Mouse (Mus musculus): ENCODE results near the gene Phf21a.

Phf21a gene

DNA sequence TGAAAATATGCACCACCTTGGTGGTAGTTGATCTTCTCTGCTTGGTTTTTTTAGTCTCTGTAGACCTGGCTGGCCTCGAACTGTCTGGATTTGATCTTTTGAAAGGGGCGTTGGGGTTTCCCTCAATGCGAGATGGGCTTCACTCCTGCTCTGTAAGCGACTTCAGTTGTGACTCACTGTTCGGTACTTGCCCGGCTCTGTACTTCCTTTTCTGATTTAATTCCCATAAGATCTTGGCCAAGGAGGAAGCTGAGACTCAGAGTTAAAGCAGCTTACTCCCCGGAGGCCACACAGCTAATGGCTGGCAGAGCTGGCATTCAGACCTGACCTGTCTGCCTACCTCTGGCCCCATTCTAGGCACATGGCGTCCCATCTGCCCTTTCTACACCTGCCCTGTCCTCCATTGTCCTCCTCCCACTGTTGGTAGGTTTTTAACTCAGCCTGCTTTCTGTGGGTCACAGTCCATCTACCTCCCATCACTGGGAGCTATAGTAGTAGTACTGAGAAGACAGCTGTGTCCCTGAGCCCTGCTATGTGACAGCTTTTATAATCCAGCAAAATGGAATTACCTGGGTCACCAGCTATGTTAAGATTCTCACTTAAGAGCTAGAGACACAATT, 27.5 kb upstream of the Phf21a start:
- no peak for TF ChIP-seq GATA4 (IDR thresholded peaks at IDR 0.05; ENCODE audit: insufficient replicate concordance, low read length)

DNA sequence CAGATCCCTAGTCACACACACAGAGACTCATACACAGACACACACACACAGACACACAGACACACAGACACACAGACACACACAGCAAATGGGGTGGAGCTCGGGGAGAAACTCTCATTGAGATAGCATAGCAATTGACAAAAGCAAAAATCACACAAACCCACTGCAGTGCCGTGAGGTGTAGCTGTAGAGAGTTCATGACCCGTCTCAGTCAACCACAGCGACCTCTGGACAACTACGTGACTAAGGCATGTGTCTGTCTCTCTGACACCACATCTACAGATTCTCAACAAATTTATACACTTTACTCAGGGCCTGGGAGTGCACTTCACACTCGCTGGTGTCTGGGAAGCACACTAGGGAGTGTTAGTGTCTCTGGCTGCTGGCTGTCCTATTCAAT, 27.0 kb upstream of the Phf21a start:
- TF ChIP-seq GATA4 (IDR thresholded peaks at IDR 0.05; ENCODE audit: insufficient replicate concordance, low read length), result no peak

DNA sequence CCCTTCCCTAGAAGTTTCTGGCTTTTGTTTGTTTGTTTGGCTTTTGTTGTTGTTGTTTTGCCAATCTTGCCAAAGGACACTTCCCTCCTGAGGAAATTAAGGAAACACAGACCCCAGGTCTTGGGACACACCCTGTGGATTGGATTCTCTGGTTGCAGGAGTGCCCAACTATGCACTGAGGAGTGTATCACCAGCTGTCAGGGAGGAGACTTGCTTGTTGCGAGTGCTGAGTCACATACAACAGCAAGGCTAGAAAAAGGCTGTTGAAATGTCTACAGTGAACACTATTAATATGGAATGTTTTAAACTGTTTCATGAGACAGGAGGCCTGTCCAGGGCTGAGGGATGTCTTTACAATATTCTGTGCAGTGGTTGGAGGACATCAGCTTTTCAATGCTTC, 26.0 kb upstream of the Phf21a start:
- TF ChIP-seq GATA4 (IDR thresholded peaks at IDR 0.05; ENCODE audit: insufficient replicate concordance, low read length), result no peak

DNA sequence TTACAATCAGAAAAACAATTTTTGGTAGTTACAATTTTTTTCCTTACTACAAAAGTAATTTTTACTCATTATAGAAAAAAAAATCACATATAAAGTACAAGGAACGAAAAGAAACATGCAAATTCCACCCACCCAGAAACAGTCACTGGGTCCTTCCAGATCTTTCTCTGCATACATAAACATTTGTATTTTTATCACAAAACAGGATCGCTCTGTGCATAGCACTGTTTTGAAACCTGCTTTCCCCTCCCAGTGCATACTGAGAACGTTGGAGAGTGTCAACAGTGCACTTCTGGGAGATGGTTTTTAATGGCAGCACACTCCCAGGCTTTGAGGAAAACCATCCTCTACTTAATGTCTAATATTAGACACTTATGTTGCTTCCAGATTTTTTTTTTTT, 25.3 kb upstream of the Phf21a start:
- TF ChIP-seq GATA4 (IDR thresholded peaks at IDR 0.05; ENCODE audit: insufficient replicate concordance, low read length), result no peak

DNA sequence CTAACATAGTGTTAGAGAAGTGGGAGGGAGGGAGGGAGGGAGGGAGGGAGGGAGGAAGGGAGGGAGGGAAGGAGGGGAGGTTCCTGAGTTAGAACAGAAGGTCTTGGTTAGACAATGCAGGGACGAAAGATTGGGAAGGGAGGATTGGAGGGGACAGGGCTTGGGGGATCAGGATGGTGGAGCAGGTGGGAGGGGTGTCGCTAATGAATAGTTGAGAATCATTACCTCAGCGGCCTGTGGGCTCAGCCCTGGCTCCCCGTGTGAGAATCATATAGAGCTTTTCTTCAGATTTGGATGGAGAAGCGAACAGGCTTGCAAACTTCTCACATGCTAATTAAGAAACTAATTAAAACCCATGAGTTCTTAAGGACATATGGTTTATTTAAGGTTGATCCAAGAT, 23.3 kb upstream of the Phf21a start:
- TF ChIP-seq GATA4 (IDR thresholded peaks at IDR 0.05; ENCODE audit: insufficient replicate concordance, low read length), result no peak

DNA sequence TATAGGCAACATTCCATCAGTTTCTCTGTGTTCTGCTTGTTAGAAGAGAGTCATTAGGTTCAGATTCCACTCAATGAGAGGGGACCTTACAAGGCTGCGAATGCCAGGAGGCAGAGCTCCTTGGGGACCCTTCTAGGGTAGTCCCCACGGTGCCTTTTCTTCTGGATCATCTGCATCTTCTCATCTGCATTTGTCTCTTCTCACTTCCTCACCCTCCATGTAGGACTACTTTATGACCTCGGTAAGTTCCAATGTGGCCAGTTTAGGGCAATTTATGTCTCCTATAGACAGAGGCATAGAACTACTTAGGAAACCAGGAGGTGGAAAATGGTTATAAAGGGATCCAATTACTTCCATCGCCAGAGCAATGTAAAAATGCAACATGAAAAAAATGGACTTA, 21.8 kb upstream of the Phf21a start:
- no peak for TF ChIP-seq GATA4 (IDR thresholded peaks at IDR 0.05; ENCODE audit: insufficient replicate concordance, low read length)

DNA sequence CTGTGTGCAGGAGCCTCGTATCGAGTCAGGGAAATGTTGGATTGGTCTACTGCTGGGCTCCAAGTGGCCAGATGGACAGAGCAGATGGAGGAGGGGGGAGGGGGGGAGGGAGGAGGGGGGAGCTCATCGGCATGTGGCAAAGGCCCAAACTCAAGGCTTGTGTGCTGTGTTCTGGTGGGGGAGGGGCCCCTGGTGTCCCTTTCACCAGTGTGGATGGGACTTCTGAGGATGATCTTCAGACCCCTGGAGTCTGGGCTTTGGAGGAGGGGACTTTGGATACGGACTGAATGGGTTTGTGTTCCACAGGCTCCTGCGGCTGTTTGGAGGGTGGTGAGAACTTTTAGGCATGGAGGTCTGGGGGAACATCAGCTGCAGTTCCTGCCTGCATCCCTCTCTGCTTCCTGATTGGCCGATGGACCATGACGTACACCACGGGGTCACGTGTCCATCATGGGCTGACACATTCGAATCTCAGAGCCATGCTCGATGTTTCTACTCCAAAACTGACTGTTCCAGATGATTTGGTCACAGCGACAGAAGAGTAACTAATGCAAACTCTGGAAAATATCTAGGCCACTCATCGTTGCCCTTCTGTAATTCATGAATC, 16.7 kb upstream of the Phf21a start:
- no peak for TF ChIP-seq GATA4 (IDR thresholded peaks at IDR 0.05; ENCODE audit: insufficient replicate concordance, low read length)

DNA sequence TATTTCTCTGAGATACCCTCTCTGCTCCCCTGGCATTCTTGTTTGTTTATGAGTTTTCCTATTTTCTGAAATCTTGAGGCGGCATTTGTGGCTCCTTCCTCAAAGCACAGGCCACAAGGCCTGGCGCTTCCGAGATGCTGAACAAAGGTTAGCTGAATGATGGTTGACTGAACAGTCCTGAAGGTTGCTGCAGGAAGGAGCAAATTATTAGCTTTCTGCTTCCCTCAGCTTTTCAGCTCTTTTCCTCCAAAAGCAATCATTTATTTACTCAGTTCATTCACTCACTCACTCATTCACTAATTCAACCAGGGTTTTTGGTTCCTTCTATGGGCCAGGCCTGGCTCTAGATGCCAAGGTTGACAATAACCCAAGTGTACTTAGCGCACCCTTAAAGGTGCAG, 10.7 kb upstream of the Phf21a start:
- TF ChIP-seq GATA4 (IDR thresholded peaks at IDR 0.05; ENCODE audit: insufficient replicate concordance, low read length), result no peak

DNA sequence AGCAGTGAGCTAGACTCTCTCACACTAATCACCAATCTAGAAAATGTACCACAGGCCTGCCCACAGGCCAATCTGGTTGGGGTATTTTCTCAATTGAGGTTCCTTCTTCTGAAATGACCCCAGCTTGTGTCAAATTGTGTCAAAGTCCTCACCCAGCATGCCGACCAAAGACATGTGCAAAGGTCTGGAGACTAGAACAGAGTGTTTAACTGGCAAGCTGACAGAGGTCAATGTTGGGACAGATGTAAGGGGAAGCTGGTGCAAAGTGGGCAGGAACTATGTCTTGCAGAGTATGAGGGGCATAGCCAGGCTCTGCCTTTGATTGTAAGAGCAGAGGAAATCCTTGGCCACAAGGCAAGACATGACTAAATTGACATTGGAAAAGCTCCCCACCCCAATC, 7.2 kb upstream of the Phf21a start:
- no peak for TF ChIP-seq GATA4 (IDR thresholded peaks at IDR 0.05; ENCODE audit: insufficient replicate concordance, low read length)

DNA sequence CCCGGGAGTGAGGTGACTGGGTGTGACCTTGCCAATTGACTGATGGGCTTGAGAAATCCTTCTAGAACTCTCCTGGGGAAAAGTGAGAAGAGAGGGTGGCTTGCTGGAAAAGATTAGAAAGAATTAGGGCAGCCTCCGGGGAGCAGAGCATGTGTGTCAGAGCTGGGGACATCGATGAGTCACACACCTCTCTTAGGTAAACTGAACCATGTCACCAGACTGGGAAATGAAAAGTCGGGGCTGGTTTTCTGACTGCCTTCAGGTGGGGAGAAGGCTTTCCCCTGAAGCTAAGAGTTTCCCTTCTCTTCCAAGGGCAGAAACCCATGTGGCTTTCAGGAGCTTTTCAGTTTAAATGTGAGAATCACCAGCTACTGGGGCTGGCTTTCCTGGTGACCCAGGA, 5.9 kb upstream of the Phf21a start:
- no peak for TF ChIP-seq GATA4 (IDR thresholded peaks at IDR 0.05; ENCODE audit: insufficient replicate concordance, low read length)

DNA sequence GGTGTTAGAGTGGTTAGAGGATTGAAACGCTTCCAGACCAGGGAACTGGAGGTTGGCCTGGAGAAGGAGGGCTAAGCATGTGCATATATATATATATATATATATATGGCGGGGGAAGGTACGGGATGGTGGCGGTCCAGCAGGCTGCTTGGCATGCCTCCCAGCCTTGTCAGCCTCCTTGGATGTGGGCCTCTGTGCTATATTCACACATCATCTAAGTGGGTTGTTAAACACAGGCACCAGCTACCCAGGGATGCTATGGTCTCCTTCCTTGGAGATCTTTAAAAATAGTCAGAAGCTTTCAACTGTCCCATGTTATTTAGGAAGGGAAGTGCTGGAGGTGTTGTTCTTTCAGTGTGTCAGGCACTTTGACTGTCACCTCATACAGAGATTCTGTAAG, 3.1 kb upstream of the Phf21a start:
- TF ChIP-seq GATA4 (IDR thresholded peaks at IDR 0.05; ENCODE audit: insufficient replicate concordance, low read length), result no peak

DNA sequence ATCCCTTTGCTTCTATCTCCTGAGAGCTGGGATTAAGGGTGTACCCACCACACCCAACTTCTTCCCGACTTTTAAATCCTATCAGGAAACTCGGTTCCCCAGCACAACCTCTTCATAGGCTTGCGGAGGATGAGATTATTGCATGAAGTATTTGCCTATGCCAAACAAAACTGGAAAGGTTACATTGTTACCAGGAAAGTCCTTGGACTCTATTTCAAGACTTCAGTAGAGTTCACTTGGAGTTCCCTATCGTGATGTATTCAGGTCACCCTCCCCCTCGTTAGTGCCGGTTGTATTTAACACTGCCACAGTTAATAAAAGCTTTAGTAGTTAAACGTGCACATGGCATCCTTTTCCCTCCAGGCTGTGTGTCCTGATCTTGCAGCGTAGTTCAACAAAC, 1.2 kb downstream of the Phf21a start:
- no peak for TF ChIP-seq GATA4 (IDR thresholded peaks at IDR 0.05; ENCODE audit: insufficient replicate concordance, low read length)

DNA sequence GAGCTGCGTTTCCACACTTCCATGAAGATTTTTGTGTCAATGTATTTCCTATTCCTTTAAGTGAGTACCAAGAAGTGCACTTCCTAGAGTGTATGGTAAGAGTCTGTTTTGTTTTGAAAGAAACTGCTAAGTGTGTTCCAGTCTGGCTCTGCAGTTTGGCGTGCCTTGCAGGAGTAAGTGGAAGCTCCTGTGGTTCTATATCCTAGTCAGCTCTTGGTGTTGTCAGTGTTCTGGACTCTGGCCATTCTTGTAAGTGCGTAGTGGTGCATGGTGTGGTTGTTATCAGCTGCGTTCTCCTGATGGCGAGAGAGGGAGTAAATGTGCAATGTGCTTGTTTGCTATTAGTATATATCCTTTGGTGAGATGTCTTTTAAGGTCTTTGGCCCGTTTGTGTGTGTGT, 7.9 kb downstream of the Phf21a start:
- no peak for TF ChIP-seq GATA4 (IDR thresholded peaks at IDR 0.05; ENCODE audit: insufficient replicate concordance, low read length)

DNA sequence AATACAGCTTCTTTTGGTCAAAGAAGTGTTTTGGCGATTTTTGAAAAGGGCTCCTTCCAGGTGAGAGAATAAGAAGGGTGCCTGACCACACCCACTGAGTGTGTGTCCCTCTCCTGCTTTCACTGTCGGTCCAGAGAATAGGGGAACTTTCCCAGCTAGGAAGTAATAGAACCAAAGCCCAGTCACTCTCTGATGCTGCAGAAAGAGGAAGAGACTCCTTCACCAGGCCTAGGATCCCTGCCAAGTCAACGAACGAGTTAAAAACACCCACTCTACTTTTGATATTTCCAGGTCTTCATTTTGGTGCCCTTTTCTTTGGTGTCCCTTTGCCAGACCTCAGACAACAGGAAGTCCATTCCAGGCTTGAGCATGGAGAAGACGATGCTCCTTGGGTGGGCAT, 31.6 kb downstream of the Phf21a start:
- TF ChIP-seq GATA4 (IDR thresholded peaks at IDR 0.05; ENCODE audit: insufficient replicate concordance, low read length), result no peak

DNA sequence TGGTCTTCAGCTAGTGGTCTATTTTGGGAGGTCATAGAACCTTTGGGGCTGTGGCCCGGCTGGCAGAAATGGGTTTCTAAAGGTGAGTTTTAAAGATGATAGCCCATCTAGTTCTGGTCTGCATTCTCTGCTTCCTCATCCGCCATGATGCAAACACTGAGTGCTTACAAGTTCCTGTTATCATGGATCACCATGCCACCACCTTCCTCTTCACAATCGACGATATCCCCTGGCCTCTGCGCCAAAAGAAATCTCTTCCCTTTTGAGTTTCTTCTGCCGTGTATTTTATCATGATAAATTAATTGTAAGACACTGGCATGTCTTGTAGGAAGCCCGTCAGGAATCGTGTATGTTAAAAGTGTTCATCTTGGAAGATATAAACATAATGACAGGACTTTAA, 32.4 kb downstream of the Phf21a start:
- no peak for TF ChIP-seq GATA4 (IDR thresholded peaks at IDR 0.05; ENCODE audit: insufficient replicate concordance, low read length)

DNA sequence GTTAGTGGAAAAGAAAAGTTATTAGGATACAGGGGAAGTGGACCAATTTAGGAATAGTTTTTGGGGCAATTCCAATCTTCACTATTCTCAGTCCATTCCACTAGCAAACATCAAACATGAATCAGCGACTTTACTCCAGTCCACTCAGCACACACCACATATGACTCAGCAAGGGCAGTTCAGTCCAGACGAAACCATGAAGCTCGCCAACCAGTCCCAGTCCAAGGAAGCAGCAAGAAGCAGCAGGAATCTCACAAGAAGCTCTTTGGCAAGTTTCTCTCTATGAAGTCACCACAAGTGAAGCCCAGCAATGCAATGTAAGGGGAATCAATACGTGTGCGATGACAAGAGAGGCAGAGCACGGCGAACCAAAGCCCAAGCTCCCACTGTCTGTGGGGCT, 37.2 kb downstream of the Phf21a start:
- no peak for TF ChIP-seq GATA4 (IDR thresholded peaks at IDR 0.05; ENCODE audit: insufficient replicate concordance, low read length)

DNA sequence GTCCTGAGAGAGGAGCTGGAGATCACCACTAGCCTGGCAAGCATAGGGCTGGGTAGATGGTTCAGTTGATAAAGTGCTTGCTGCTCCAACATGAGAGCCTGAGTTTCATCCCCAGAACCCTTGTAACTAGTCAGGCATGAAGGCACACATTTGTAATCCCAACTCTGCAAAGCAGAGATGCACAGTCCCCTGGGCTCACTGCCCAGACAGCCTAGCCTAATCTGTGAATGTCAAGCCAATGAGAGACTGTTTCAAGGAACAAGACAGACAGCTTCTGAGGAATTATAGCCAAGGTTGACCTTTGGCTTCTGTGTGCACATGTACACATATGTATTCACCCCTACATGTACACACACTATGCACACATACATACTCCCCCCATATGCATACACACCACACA, 45.8 kb downstream of the Phf21a start:
- no peak for TF ChIP-seq GATA4 (IDR thresholded peaks at IDR 0.05; ENCODE audit: insufficient replicate concordance, low read length)

All from liver, adult (tissue).